Mouse (Mus musculus) cerebellum, adult 11 months (tissue): ENCODE data around the gene Cep83.
"Not testable (repeated sequence)": the region's sequence is repeated elsewhere in the genome, so short reads cannot be mapped to it uniquely, and the experiment has no call there.

Experiments used
- DNase-seq: peaks from one replicate; pipeline ENCODE4 v3.0.0; 2022

The Cep83 gene

GRCm38 (mm10) chr10:94688420-94689175 lies at the start of gene Cep83:
TSS of gene Cep83 (plus strand) at chr10:94688654.
- peak; percentile 92 for DNase-seq

- DNase-seq: no peak
Observed at GRCm38 (mm10) chr10:94639281-94639680, 49.2 kb upstream of the Cep83 start.

- no peak for DNase-seq
Observed at GRCm38 (mm10) chr10:94640067-94640466, 48.4 kb upstream of the Cep83 start.

GRCm38 (mm10) chr10:94664036-94664435 lies 24.4 kb upstream of the Cep83 start:
- no peak for DNase-seq

GRCm38 (mm10) chr10:94664455-94664854 lies 24.0 kb upstream of the Cep83 start:
- DNase-seq: no peak

- DNase-seq: no peak
Observed at GRCm38 (mm10) chr10:94668147-94668546, 20.3 kb upstream of the Cep83 start.

- DNase-seq: no peak
Observed at GRCm38 (mm10) chr10:94687801-94688419, 544 bp upstream of the Cep83 start.

GRCm38 (mm10) chr10:94689176-94689510 lies 689 bp downstream of the Cep83 start:
- no peak for DNase-seq

- DNase-seq: no peak
Observed at GRCm38 (mm10) chr10:94690376-94690775, 1.9 kb downstream of the Cep83 start.

- no peak for DNase-seq
Observed at GRCm38 (mm10) chr10:94692163-94692562, 3.7 kb downstream of the Cep83 start.

- no peak for DNase-seq
Observed at GRCm38 (mm10) chr10:94705643-94706258, 17.3 kb downstream of the Cep83 start.

GRCm38 (mm10) chr10:94706695-94707094 lies 18.2 kb downstream of the Cep83 start:
- no peak for DNase-seq

GRCm38 (mm10) chr10:94709622-94710319 lies 21.3 kb downstream of the Cep83 start:
- DNase-seq: no peak

GRCm38 (mm10) chr10:94710320-94710695 lies 21.9 kb downstream of the Cep83 start:
- no peak for DNase-seq

- DNase-seq: no peak
Observed at GRCm38 (mm10) chr10:94720300-94720699, 31.8 kb downstream of the Cep83 start.

- not testable (repeated sequence) for DNase-seq
Observed at GRCm38 (mm10) chr10:94728053-94728452, 39.6 kb downstream of the Cep83 start.

GRCm38 (mm10) chr10:94730445-94730844 lies 42.0 kb downstream of the Cep83 start:
- no peak for DNase-seq

- no peak for DNase-seq
Observed at GRCm38 (mm10) chr10:94734829-94735228, 46.4 kb downstream of the Cep83 start.

- DNase-seq: no peak
Observed at GRCm38 (mm10) chr10:94740221-94740620, 51.8 kb downstream of the Cep83 start.

- no peak for DNase-seq
Observed at GRCm38 (mm10) chr10:94741459-94741858, 53.0 kb downstream of the Cep83 start.

GRCm38 (mm10) chr10:94747011-94747410 lies 58.6 kb downstream of the Cep83 start:
- no peak for DNase-seq

GRCm38 (mm10) chr10:94771496-94771895 lies 83.0 kb downstream of the Cep83 start:
- DNase-seq: no peak

GRCm38 (mm10) chr10:94777576-94777975 lies 89.1 kb downstream of the Cep83 start:
- DNase-seq: no peak

- DNase-seq: no peak
Observed at GRCm38 (mm10) chr10:94779319-94779718, 90.9 kb downstream of the Cep83 start.
